Mouse (Mus musculus): ENCODE data around the gene Vps33a.

DNA sequence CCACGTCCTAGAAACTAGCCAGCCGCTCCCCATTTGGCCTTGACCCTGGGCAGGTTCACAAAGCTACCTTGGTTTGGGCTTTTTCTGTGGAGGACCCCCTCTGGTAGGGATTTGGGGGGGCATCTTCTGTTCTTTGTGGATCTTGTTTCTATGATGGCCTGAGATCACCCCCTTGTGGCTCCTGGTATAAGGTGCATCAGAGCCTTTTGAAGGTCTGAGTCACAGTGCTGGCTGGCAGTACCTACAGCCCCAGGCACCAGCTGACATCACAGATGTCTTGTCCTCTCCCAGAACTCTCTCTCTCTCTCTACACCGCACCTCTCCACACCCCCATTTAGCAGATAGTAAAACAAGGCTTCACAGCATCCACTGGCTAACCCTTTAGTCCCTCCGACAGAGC is 73.1 kb downstream of the Vps33a start:
- TF ChIP-seq CTCF (IDR thresholded peaks at IDR 0.05; ENCODE audit: borderline replicate concordance, insufficient read depth, low read depth, low read length) (peak; percentile 52; the same call in 1 of the 2 replicates), POLR2A (IDR thresholded peaks at IDR 0.05; ENCODE audit: borderline replicate concordance, insufficient read depth, low read length) (no peak)

Measured in cerebellum, adult 2 months (tissue).